Mouse (Mus musculus): Measurements from ENCODE around the gene Olfr283. TPM values are rescaled to one million over a fixed set of nuclear protein-coding genes. Genes with fewer than 3 reads are reported as not detected.
"Not testable (repeated sequence)": the region's sequence is repeated elsewhere in the genome, so short reads cannot be mapped to it uniquely, and the experiment has no call there.

Olfr283 gene
- not detected in 2 replicates for polyA plus RNA-seq (2012; ENCODE audit: insufficient read depth, insufficient read length, missing spikeins)

- Histone ChIP-seq H3K4me3 (ENCODE audit: insufficient read depth, low read depth, low read length) (no peak within 1 kb of the TSS), H3K4me1 (ENCODE audit: control insufficient read depth, insufficient read depth, insufficient read length, low read length) (no peaks in the 10 kb centered on the region), H3K27ac (replicated peaks; ENCODE audit: low read depth, low read length) (no peak within 1 kb of the TSS)
These were observed at the start of gene Olfr283 for GRCm38 (mm10) chr15:98380846-98381245. Gene Olfr283, minus strand, starts transcription at chr15:98380946.

- no peaks in the 10 kb centered on the region for H3K4me1 ChIP-seq (ENCODE audit: control insufficient read depth, insufficient read depth, insufficient read length, low read length)
- H3K4me3 ChIP-seq (ENCODE audit: insufficient read depth, low read depth, low read length): no peak overlapping the region
- H3K27ac ChIP-seq (replicated peaks; ENCODE audit: low read depth, low read length): no peak overlapping the region
These were observed 44.4 kb upstream of the Olfr283 start for GRCm38 (mm10) chr15:98425188-98425587.

GRCm38 (mm10) chr15:98424753-98425152, 44.0 kb upstream of the Olfr283 start:
- Histone ChIP-seq H3K4me3 (ENCODE audit: insufficient read depth, low read depth, low read length) (no peak overlapping the region), H3K4me1 (ENCODE audit: control insufficient read depth, insufficient read depth, insufficient read length, low read length) (no peaks in the 10 kb centered on the region), H3K27ac (replicated peaks; ENCODE audit: low read depth, low read length) (no peak overlapping the region)

- no peak overlapping the region for H3K4me3 ChIP-seq (ENCODE audit: insufficient read depth, low read depth, low read length)
These were observed 43.6 kb upstream of the Olfr283 start for GRCm38 (mm10) chr15:98424326-98424725.

GRCm38 (mm10) chr15:98420897-98421296, 40.2 kb upstream of the Olfr283 start:
- H3K27ac ChIP-seq (replicated peaks; ENCODE audit: low read depth, low read length): no peak overlapping the region
- H3K4me3 ChIP-seq (ENCODE audit: insufficient read depth, low read depth, low read length): no peak overlapping the region
- H3K4me1 ChIP-seq (ENCODE audit: control insufficient read depth, insufficient read depth, insufficient read length, low read length): no peaks in the 10 kb centered on the region

More at GRCm38 (mm10) chr15:98424326-98424725, 43.6 kb upstream of the Olfr283 start:
- no peak overlapping the region for H3K27ac ChIP-seq (replicated peaks; ENCODE audit: low read depth, low read length)
- no peaks in the 10 kb centered on the region for H3K4me1 ChIP-seq (ENCODE audit: control insufficient read depth, insufficient read depth, insufficient read length, low read length)

GRCm38 (mm10) chr15:98418096-98418495, 37.4 kb upstream of the Olfr283 start:
- Histone ChIP-seq H3K27ac (replicated peaks; ENCODE audit: low read depth, low read length) (no peak overlapping the region), H3K4me3 (ENCODE audit: insufficient read depth, low read depth, low read length) (no peak overlapping the region), H3K4me1 (ENCODE audit: control insufficient read depth, insufficient read depth, insufficient read length, low read length) (no peaks in the 10 kb centered on the region)

- not testable (repeated sequence) for H3K4me3 ChIP-seq (ENCODE audit: insufficient read depth, low read depth, low read length); H3K27ac ChIP-seq (replicated peaks; ENCODE audit: low read depth, low read length); H3K4me1 ChIP-seq (ENCODE audit: control insufficient read depth, insufficient read depth, insufficient read length, low read length)
These were observed 36.5 kb upstream of the Olfr283 start for GRCm38 (mm10) chr15:98417285-98417684.

GRCm38 (mm10) chr15:98416802-98417201, 36.1 kb upstream of the Olfr283 start:
- H3K4me1 ChIP-seq (ENCODE audit: control insufficient read depth, insufficient read depth, insufficient read length, low read length); H3K27ac ChIP-seq (replicated peaks; ENCODE audit: low read depth, low read length); H3K4me3 ChIP-seq (ENCODE audit: insufficient read depth, low read depth, low read length): not testable (repeated sequence)

GRCm38 (mm10) chr15:98415996-98416395, 35.2 kb upstream of the Olfr283 start:
- H3K4me3 ChIP-seq (ENCODE audit: insufficient read depth, low read depth, low read length): no peak overlapping the region
- H3K4me1 ChIP-seq (ENCODE audit: control insufficient read depth, insufficient read depth, insufficient read length, low read length): no peaks in the 10 kb centered on the region
- H3K27ac ChIP-seq (replicated peaks; ENCODE audit: low read depth, low read length): no peak overlapping the region

- Histone ChIP-seq H3K4me1 (ENCODE audit: control insufficient read depth, insufficient read depth, insufficient read length, low read length) (no peaks in the 10 kb centered on the region), H3K4me3 (ENCODE audit: insufficient read depth, low read depth, low read length) (no peak overlapping the region), H3K27ac (replicated peaks; ENCODE audit: low read depth, low read length) (no peak overlapping the region)
These were observed 29.5 kb upstream of the Olfr283 start for GRCm38 (mm10) chr15:98410249-98410648.

- H3K4me1 ChIP-seq (ENCODE audit: control insufficient read depth, insufficient read depth, insufficient read length, low read length): no peaks in the 10 kb centered on the region
- no peak overlapping the region for H3K27ac ChIP-seq (replicated peaks; ENCODE audit: low read depth, low read length)
- no peak overlapping the region for H3K4me3 ChIP-seq (ENCODE audit: insufficient read depth, low read depth, low read length)
These were observed 28.9 kb upstream of the Olfr283 start for GRCm38 (mm10) chr15:98409635-98410034.

- H3K4me1 ChIP-seq (ENCODE audit: control insufficient read depth, insufficient read depth, insufficient read length, low read length): no peaks in the 10 kb centered on the region
- no peak overlapping the region for H3K4me3 ChIP-seq (ENCODE audit: insufficient read depth, low read depth, low read length)
- no peak overlapping the region for H3K27ac ChIP-seq (replicated peaks; ENCODE audit: low read depth, low read length)
These were observed 27.8 kb upstream of the Olfr283 start for GRCm38 (mm10) chr15:98408406-98409060.

GRCm38 (mm10) chr15:98402356-98402755, 21.6 kb upstream of the Olfr283 start:
- Histone ChIP-seq H3K4me3 (ENCODE audit: insufficient read depth, low read depth, low read length) (no peak overlapping the region), H3K4me1 (ENCODE audit: control insufficient read depth, insufficient read depth, insufficient read length, low read length) (no peaks in the 10 kb centered on the region), H3K27ac (replicated peaks; ENCODE audit: low read depth, low read length) (no peak overlapping the region)

GRCm38 (mm10) chr15:98397136-98397535, 16.4 kb upstream of the Olfr283 start:
- Histone ChIP-seq H3K27ac (replicated peaks; ENCODE audit: low read depth, low read length) (no peak overlapping the region), H3K4me3 (ENCODE audit: insufficient read depth, low read depth, low read length) (no peak overlapping the region), H3K4me1 (ENCODE audit: control insufficient read depth, insufficient read depth, insufficient read length, low read length) (no peaks in the 10 kb centered on the region)

GRCm38 (mm10) chr15:98391903-98392187, 11.1 kb upstream of the Olfr283 start:
- H3K4me3 ChIP-seq (ENCODE audit: insufficient read depth, low read depth, low read length): no peak overlapping the region
- no peaks in the 10 kb centered on the region for H3K4me1 ChIP-seq (ENCODE audit: control insufficient read depth, insufficient read depth, insufficient read length, low read length)
- no peak overlapping the region for H3K27ac ChIP-seq (replicated peaks; ENCODE audit: low read depth, low read length)

- no peak overlapping the region for H3K27ac ChIP-seq (replicated peaks; ENCODE audit: low read depth, low read length)
- no peaks in the 10 kb centered on the region for H3K4me1 ChIP-seq (ENCODE audit: control insufficient read depth, insufficient read depth, insufficient read length, low read length)
- H3K4me3 ChIP-seq (ENCODE audit: insufficient read depth, low read depth, low read length): no peak overlapping the region
These were observed 10.5 kb upstream of the Olfr283 start for GRCm38 (mm10) chr15:98391081-98391902.
